Mouse (Mus musculus) midbrain, embryonic 11.5 days (tissue): ENCODE measurements around the gene Tnrc6c. TPM values are rescaled to one million over a fixed set of nuclear protein-coding genes. Genes with fewer than 3 reads are reported as not detected.

ENCODE experiments used
- ATAC-seq: fragments of 200-750 bp; cut with Nextera tagmentation; 2 replicates; pipeline ENCODE4 v1.8.0; 2017; ENCODE audit warnings: moderate TSS enrichment, moderate library complexity; ENCODE audit not compliant: low FRiP score
- DNase-seq: peaks from one replicate; pipeline ENCODE4 v3.0.0; 2015; ENCODE audit warnings: low spot score; ENCODE audit errors: missing footprints
- H3K27ac ChIP-seq: fragments of 300-500 bp; sonication (generic); 2 replicates; pipeline ENCODE4 v1.5.1; 2014; ENCODE audit warnings: low read depth, low read length
- H3K27me3 ChIP-seq: fragments of 300-500 bp; sonication (generic); 2 replicates; pipeline ENCODE4 v1.6.1; 2014; ENCODE audit warnings: mild to moderate bottlenecking, low read length, moderate library complexity, mixed read lengths; ENCODE audit not compliant: control insufficient read depth, insufficient read depth
- H3K36me3 ChIP-seq: fragments of 300-500 bp; sonication (generic); 2 replicates; pipeline ENCODE4 v1.6.1; 2014; ENCODE audit warnings: mild to moderate bottlenecking, low read length, moderate library complexity, mixed read lengths; ENCODE audit not compliant: control insufficient read depth, insufficient read depth
- H3K4me1 ChIP-seq: fragments of 300-500 bp; sonication (generic); 2 replicates; pipeline ENCODE4 v1.6.1; 2014; ENCODE audit warnings: low read length; ENCODE audit not compliant: control insufficient read depth, insufficient read depth
- H3K4me2 ChIP-seq: fragments of 300-500 bp; sonication (generic); 2 replicates; pipeline ENCODE4 v1.6.1; 2014; ENCODE audit warnings: mild to moderate bottlenecking, moderate library complexity
- H3K4me3 ChIP-seq: fragments of 300-500 bp; sonication (generic); 2 replicates; pipeline ENCODE4 v1.5.1; 2014; ENCODE audit warnings: low read depth, low read length
- H3K9ac ChIP-seq: fragments of 300-500 bp; sonication (generic); 2 replicates; pipeline ENCODE4 v1.6.1; 2014; ENCODE audit warnings: low read length
- H3K9me3 ChIP-seq: fragments of 300-500 bp; sonication (generic); 2 replicates; pipeline ENCODE4 v1.6.1; 2016; ENCODE audit warnings: low read length; ENCODE audit not compliant: control insufficient read depth
- WGBS: fragments of 180-500 bp; shearing (Covaris S2); extraction: QIAGEN DNeasy Blood & Tissue Kit; methylation state at CpG from one replicate; pipeline ENCODE4 v1.1.7; 2014; 5-methylcytosine and 5-hydroxymethylcytosine counted together
- polyA plus RNA-seq: library from polyadenylated mRNA; unstranded; fragments of >200 nt; fragmentation: Nextera tagmentation; extraction: Ambion mirVana; gene quantifications from 2 replicates; pipeline ENCODE4 v1.2.1, GENCODE M21; 2014

Tnrc6c gene
- polyA plus RNA-seq, 1 experiment from 2014 or later: 15.1 TPM

DNA sequence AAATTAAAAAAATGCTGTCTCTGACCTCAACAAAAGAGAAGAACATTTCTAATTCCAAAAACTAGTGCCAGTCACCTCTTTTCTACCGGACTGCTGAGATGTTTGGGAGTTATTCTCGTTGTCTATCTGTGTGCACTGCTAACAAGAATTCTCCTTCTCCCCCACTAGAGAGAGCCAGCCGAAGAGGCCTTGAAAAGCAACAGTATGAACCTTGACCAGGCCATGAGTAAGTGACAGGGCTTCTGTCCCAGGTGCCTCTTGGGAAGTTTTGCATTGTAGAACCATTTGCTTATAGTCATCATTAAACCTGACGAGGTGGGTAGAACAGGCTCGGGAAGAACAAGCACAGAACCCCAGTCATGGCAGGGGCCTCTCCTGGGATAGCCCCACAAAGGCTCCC is 84.0 kb downstream of the Tnrc6c start:
- Histone ChIP-seq H3K4me2 (no peak overlapping the region), H3K4me1 (no peaks in the 10 kb centered on the region), H3K27me3 (no peaks in the 10 kb centered on the region), H3K36me3 (peaks cover 43% of the 10 kb centered on the region), H3K27ac (no peak overlapping the region), H3K9me3 (no peaks in the 10 kb centered on the region), H3K4me3 (no peak overlapping the region), H3K9ac (no peak overlapping the region)
- DNase-seq (no peak), ATAC-seq (no peak)
- 84% methylated on average over 5 of the region's 5 CpGs for WGBS

DNA sequence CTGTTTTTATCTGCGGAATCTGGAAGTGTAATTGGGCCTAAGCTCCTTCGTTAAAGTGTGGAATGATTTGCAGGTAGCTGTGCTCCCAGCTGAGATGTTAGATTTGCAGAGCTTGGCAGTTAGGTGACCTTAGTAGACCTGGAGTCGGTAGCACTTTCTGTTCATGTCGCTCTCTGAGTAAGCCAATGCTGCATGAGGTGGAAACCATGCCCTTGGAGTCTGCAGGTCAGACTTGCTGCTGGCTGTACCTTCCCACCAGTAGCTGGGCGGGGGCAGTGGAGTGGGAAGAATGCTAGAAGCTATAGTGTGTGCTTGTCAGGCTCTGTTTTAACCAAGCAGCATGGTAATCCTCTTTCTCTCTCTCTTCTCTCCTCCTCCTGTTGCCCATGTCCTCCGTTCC is 87.0 kb downstream of the Tnrc6c start:
- DNase-seq (no peak), ATAC-seq (no peak)
- no peaks in the 10 kb centered on the region for H3K4me1 ChIP-seq
- no peak overlapping the region for H3K27ac ChIP-seq
- H3K9ac ChIP-seq: no peak overlapping the region
- WGBS: 94% methylated on average over 6 of the region's 6 CpGs
- no peaks in the 10 kb centered on the region for H3K27me3 ChIP-seq
- H3K4me2 ChIP-seq: no peak overlapping the region
- H3K36me3 ChIP-seq: peaks cover 47% of the 10 kb centered on the region
- H3K4me3 ChIP-seq: no peak overlapping the region
- no peaks in the 10 kb centered on the region for H3K9me3 ChIP-seq

DNA sequence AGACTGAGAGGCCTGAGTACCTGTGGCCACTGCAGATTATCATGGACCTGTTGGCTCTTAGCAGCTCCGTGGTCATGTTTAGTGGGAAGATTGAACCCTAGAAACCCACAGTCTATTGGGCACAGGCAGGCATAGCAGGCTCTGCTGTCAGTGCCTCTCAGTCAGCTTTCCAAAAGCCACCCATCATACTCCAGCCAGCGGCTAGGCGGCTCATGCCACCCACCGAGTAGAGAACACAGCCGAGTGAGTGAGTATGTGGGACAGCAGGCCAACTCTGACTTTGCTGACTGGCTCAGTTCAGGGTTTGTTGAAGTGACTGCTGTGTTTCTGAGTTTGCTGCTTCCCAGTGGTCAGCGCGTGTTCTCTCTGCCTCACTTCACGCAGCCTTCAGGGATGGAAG is 88.2 kb downstream of the Tnrc6c start:
- no peak overlapping the region for H3K9ac ChIP-seq
- no peak overlapping the region for H3K4me3 ChIP-seq
- peaks cover 45% of the 10 kb centered on the region for H3K36me3 ChIP-seq
- WGBS: 89% methylated on average over 8 of the region's 8 CpGs
- DNase-seq (no peak), ATAC-seq (no peak)
- H3K4me1 ChIP-seq: no peaks in the 10 kb centered on the region
- H3K27ac ChIP-seq: no peak overlapping the region
- H3K27me3 ChIP-seq: no peaks in the 10 kb centered on the region
- no peaks in the 10 kb centered on the region for H3K9me3 ChIP-seq
- H3K4me2 ChIP-seq: no peak overlapping the region

DNA sequence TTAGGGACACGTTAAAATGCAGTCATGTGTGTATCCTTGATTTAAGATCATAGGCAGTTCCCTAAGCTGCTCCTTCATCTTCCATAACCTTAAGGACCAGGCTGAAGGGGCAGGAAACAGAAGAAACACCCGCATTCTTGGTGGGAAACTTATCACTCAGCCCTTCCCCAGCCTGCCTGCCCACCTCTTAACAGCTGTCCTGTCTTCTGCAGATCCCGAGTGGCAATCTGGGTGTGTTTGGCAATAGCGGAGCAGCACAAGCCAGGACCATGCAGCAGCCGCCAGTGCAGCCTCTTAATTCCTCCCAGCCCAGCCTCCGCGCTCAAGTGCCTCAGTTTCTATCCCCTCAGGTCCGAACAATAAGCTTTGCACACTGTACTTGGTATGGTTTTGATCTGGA is 88.6 kb downstream of the Tnrc6c start:
- ATAC-seq: no peak
- 92% methylated on average over 8 of the region's 8 CpGs for WGBS
- peaks cover 47% of the 10 kb centered on the region for H3K36me3 ChIP-seq

DNA sequence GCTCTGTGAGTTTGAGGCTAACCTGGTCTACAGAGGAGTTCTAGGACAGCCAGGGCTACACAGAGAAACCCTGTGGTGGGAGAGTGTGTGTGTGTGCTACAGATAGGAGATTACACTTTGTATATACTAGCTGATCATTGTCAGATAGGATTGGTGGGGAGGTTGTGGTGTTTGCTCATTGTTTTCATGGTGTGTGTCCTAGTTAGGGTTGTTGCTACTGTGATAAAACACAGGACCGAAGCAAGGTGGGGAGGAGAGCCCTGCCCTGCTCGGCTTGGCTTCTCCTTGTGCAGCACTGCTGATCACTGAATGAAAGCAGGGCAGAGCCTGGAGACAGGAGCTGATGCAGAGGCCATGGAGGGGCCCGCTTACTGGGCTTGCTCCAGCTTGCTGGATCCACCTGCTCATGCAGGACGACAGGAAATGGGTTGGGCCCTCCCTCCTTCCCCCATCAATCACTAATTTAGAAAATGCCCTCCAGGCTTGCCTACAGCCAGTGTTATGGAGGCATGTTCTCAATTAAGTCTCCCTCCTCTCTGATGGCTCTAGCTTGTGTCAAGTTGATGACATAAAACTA is 89.5 kb downstream of the Tnrc6c start:
- no peak overlapping the region for H3K4me2 ChIP-seq
- no peak overlapping the region for H3K27ac ChIP-seq
- peaks cover 51% of the 10 kb centered on the region for H3K36me3 ChIP-seq
- WGBS: 76% methylated on average over 4 of the region's 4 CpGs
- DNase-seq (no peak), ATAC-seq (no peak)
- no peaks in the 10 kb centered on the region for H3K9me3 ChIP-seq
- no peak overlapping the region for H3K4me3 ChIP-seq
- H3K4me1 ChIP-seq: no peaks in the 10 kb centered on the region
- no peak overlapping the region for H3K9ac ChIP-seq
- H3K27me3 ChIP-seq: no peaks in the 10 kb centered on the region

More for the DNA sequence above, 88.6 kb downstream of the Tnrc6c start:
- Histone ChIP-seq H3K4me2 (no peak overlapping the region), H3K27ac (no peak overlapping the region), H3K4me3 (no peak overlapping the region), H3K9ac (no peak overlapping the region), H3K4me1 (no peaks in the 10 kb centered on the region), H3K27me3 (no peaks in the 10 kb centered on the region), H3K9me3 (no peaks in the 10 kb centered on the region)
- no peak for DNase-seq

DNA sequence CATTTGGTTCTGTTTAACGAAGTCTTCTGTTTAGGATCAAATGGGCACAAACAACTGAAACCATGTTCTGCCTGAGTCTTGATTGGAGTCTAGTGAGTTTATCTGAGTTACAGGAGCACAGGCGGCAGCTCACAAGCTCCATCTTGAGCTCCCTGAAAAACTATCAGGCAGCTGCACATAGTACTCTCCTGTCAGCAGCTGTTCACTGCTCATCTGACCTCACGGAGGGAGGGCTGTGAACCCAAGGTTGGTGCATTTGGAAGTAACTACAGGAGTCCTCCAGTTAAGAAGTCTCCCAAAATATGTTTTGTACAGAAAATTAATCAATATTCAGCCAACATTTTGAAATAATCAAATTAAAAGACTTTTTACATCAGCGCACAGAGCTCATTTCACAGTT is 94.5 kb downstream of the Tnrc6c start:
- H3K36me3 ChIP-seq: peaks cover 32% of the 10 kb centered on the region

DNA sequence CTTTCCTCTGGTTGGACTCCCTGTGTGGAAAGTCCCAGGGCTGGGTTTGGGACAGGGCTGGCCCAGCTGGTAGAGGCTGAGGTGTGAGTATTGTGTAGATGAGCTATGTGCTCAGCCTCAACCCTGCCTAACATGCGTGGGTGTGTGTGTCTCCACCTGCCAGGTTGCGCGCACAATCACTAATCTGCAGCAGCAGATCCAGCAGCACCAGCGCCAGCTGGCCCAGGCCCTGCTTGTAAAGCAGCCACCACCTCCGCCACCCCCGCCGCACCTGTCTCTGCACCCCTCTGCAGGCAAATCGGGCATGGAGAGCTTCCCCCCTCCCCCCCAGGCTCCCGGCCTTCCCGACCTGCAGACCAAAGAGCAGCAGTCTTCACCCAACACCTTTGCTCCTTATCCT is 95.3 kb downstream of the Tnrc6c start:
- 96% methylated on average over 10 of the region's 10 CpGs for whole genome bisulfite sequencing
- H3K27me3 ChIP-seq: no peaks in the 10 kb centered on the region
- DNase-seq (no peak), ATAC-seq (no peak)
- H3K9ac ChIP-seq: no peak overlapping the region
- H3K9me3 ChIP-seq: no peaks in the 10 kb centered on the region
- no peaks in the 10 kb centered on the region for H3K4me1 ChIP-seq
- no peak overlapping the region for H3K4me2 ChIP-seq
- no peak overlapping the region for H3K4me3 ChIP-seq
- H3K36me3 ChIP-seq: peaks cover 34% of the 10 kb centered on the region
- no peak overlapping the region for H3K27ac ChIP-seq

More for the DNA sequence above, 94.5 kb downstream of the Tnrc6c start:
- Histone ChIP-seq H3K4me1 (no peaks in the 10 kb centered on the region), H3K27me3 (no peaks in the 10 kb centered on the region), H3K4me3 (no peak overlapping the region), H3K9me3 (no peaks in the 10 kb centered on the region), H3K4me2 (no peak overlapping the region), H3K9ac (no peak overlapping the region), H3K27ac (no peak overlapping the region)
- DNase-seq (no peak), ATAC-seq (no peak)
- WGBS: 83% methylated on average over 4 of the region's 4 CpGs

DNA sequence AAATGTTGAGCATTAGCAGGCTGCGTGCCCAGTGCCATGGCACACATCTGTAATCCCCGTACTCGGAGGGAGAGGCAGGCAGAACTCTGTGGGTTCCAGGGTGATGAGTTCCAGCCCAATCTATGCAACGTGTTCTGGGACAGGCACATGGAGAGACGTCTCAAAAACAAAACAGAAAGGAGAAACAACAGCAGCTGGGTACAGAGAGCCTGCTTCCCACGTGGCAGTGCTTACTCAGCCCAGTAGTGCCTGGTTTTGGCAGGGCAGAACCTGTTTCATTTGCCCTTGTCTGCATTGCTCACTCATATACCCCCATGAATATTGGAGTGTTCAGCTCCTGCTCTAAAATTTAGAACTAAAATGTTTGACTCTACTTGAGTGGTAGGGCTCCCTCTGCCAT is 97.5 kb downstream of the Tnrc6c start:
- ATAC-seq (no peak), DNase-seq (no peak)
- Histone ChIP-seq H3K4me3 (no peak overlapping the region), H3K9ac (no peak overlapping the region), H3K27me3 (no peaks in the 10 kb centered on the region), H3K9me3 (no peaks in the 10 kb centered on the region), H3K4me2 (no peak overlapping the region), H3K27ac (no peak overlapping the region), H3K4me1 (no peaks in the 10 kb centered on the region), H3K36me3 (peaks cover 45% of the 10 kb centered on the region)
- WGBS: 84% methylated on average over 6 of the region's 6 CpGs

DNA sequence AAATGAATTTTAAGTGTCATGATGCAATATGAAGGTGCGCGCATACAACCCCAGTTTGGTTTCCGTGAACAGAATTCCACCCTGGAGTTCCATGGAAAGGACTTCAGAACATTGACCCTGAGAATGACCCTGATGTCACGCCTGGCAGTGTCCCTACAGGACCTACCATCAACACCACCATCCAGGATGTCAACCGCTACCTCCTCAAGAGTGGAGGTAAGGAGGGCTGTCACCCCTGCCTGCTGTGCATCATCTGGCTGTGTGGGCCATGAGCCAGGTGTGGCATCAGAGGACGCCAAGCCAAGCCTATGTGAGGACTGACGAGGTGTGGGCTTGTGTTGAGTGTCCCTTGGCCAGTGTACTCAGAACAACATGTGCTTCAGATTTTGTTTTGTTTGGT is 101.8 kb downstream of the Tnrc6c start:
- WGBS: 98% methylated on average over 7 of the region's 7 CpGs
- DNase-seq: no peak
- no peak for ATAC-seq
- Histone ChIP-seq H3K36me3 (peaks cover 46% of the 10 kb centered on the region), H3K4me1 (no peaks in the 10 kb centered on the region), H3K9me3 (no peaks in the 10 kb centered on the region), H3K9ac (no peak overlapping the region), H3K4me2 (no peak overlapping the region), H3K27ac (no peak overlapping the region), H3K27me3 (no peaks in the 10 kb centered on the region), H3K4me3 (no peak overlapping the region)
